Mouse (Mus musculus) erythroid progenitor cell, adult 5-6 weeks (primary cell): ENCODE measurements around the gene Il21. TPM values are rescaled to one million over a fixed set of nuclear protein-coding genes. Genes with fewer than 3 reads are reported as not detected.

Experiments used
- ATAC-seq: replicated peaks from 2 replicates; pipeline ENCODE4 v1.8.0; 2016; ENCODE audit warnings: moderate number of reproducible peaks, mild to moderate bottlenecking, moderate TSS enrichment, inconsistent platforms; ENCODE audit not compliant: poor library complexity, low FRiP score, severe bottlenecking
- total RNA-seq, 2 experiments: library from RNA; stranded (forward) in 1 of 2; stranded (reverse) in 1 of 2; fragments of 150-400 nt in 1 of 2; fragments of 186-747, 209-891 nt in 1 of 2; gene quantifications; 2 replicates each; pipeline versions ENCODE4 v1.2.3 to v1.2.4; 2015 to 2017; ENCODE audit warnings: low replicate concordance in 2 of 2

Il21 gene
- total RNA-seq (2015; ENCODE audit: low replicate concordance) (not detected in 2 replicates), total RNA-seq (2017; ENCODE audit: low replicate concordance) (not detected in 2 replicates)

GRCm38 (mm10) chr3:37232586-37233222 lies at the start of gene Il21:
Gene Il21 (minus strand): TSS chr3:37232636.
- ATAC-seq: no peak

DNA sequence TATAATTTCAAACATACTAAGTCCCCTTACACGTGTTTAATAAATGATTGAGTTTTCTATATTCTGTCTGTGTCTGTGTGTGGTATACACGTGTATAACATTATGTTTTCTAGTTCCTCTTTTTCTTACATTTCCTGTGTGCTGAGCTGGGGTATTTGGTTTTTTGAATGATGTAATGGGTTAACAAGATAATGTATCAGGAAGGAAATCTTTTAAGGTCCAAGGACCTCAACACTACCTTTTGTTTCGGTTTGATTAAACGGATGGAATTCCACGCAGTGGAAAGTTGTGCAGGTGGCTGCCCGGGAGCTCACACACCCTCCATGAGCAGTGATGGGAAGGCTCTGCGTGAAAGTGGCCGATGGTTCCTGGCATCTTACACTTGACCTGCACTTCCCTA lies 48.4 kb upstream of the Il21 start:
- ATAC-seq: no peak

DNA sequence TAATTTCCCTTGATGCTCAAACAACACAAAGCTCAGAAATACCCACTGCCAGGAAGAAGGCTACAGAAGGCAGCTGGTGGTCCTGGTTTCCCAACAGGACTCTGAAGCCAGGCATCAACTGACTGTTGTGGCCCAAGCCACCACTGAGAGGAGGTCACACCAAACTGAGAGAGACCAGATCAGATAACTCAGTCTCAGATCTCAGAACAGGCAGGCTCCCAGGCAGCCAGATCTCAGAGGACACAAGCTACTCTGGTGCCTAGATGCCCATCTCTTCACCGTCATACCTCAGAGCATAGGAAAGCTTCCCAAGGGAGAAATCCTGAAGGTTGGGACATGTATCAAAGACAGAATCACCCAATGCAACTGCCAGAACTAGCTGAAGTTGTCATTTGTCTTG lies 47.8 kb upstream of the Il21 start:
- no peak for ATAC-seq

GRCm38 (mm10) chr3:37274661-37275060 lies 42.2 kb upstream of the Il21 start:
- ATAC-seq: no peak

DNA sequence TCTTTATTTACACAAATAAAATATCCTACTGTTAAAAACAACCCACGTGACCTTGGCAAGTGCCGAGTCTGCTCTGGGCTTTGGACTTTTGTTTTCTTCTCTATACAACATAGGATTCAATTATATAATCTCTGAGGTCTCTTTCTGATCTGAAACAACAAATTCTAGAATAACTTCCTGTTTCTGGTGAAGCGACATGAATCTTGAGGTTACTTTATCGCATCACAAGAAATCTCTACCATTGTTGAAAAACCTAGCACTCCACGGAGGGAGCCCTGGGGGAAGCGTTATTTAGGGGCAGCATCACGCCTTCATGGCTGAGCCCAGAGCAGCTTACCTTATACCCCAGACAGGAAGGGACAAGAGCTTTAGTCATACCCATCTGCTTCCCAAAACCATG lies 40.7 kb upstream of the Il21 start:
- no peak for ATAC-seq

- ATAC-seq: no peak
Measured at GRCm38 (mm10) chr3:37271209-37271608, 38.8 kb upstream of the Il21 start.

DNA sequence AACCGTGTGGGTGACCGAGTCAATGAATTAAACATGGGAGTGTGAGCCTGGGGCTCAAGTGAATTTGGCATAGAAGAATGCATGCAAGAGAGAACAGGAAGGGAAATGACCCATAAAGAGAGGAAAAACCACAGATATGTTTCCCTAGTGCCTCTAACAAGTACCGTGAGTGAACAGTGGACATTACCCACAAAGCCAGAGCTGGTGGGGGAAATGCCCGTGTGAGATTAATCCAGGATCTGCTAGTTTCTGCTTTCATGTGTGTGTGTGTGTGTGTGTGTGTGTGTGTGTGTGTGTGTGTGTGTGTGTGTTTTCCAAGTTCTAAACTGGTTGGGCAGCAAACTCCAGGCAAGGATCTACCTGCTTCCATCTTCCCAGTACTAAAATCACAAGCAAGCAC lies 37.5 kb upstream of the Il21 start:
- no peak for ATAC-seq

- ATAC-seq: no peak
Measured at GRCm38 (mm10) chr3:37268338-37268737, 35.9 kb upstream of the Il21 start.

- ATAC-seq: peak; percentile 49; the same call in 1 of the 2 replicates
Measured at GRCm38 (mm10) chr3:37259331-37259999, 27.0 kb upstream of the Il21 start.

DNA sequence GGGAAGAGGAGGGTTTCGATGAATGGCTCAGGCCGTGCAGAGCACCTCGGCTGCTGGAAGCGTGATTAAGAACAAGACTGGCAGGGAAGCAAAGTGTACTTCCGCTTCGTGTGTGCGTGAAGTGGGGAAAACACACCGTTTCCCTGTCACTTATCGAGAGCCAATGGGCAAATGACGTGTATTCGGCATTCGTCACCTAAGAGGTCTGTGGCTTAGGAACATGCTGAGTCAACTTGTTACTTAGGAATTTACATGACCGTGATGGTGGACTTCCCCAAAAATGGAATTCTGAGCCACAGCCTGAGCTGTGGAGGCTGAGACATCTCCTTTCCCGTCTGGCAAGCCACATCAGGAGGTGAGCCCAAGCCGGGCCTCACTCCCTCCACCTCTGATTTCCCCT lies 25.3 kb upstream of the Il21 start:
- no peak for ATAC-seq

- ATAC-seq: no peak
Measured at GRCm38 (mm10) chr3:37250967-37251366, 18.5 kb upstream of the Il21 start.

DNA sequence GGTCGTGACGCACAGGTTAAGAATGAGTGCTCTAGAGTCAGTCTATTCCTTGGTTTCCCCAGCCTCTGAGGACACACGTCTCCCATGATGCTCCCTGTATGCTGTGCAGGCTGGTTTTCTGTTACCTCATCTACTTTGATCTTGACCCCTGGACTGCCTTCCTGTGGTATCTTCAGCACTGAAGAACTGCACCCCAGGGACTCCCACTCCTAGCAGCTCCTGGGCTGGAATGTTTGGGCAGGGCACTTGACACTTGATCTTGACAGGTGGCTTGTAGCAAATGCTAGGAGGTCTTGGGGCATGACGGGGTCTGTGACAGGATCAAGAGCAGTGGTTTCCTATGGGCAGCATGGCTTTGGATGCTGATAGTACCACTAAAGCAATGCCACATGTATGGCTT lies 2.6 kb upstream of the Il21 start:
- ATAC-seq: no peak

GRCm38 (mm10) chr3:37231153-37231552 lies 1.3 kb downstream of the Il21 start:
- no peak for ATAC-seq

- ATAC-seq: no peak
Measured at GRCm38 (mm10) chr3:37229082-37229829, 3.2 kb downstream of the Il21 start.

DNA sequence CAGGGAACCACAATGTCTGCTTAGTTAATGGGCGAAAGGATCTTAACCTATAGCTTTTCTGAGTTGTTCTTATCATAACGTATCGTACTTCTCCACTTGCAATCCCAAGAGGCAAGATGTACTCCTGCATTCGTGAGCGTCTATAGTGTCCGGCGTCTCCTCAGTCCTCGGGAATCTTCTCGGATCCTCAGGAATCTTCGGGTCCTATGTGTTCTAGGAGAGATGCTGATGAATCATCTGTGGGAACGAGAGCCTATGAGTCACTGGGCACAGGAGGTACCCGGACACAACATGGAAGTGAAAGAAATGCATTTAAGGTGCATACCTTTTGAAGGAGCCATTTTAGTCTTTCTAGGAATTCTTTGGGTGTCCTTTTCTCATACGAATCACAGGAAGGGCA lies 7.3 kb downstream of the Il21 start:
- ATAC-seq: no peak

- no peak for ATAC-seq
Measured at GRCm38 (mm10) chr3:37219071-37219470, 13.4 kb downstream of the Il21 start.

DNA sequence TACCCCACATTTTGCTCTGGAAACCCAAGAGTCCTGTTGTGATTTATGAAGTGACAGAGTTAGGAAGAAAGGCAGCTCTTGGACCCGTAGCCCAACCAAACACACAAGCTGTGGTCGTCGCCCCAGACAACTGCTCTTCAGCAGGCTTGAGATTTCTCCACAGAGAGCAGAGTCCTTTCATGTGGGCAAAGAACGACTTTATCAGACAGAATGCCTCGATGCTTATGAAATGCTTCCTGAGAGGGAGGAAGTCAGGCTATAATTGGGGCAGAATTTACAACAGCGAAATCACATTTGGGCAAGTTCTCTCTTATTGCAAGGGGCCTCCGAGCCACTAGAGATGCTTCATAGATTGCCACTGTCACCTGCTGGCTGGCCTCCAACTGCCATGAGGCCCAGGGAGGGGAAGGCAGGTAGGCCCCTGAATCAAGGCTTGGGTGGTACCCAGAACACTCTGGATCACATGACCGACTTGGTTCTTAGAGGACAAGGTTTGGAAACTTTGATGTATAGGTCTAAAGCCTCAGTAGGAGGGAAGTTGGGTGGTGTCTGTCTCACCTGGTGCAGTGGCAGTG lies 27.1 kb downstream of the Il21 start:
- no peak for ATAC-seq

- no peak for ATAC-seq
Measured at GRCm38 (mm10) chr3:37204556-37204955, 27.9 kb downstream of the Il21 start.

- ATAC-seq: peak; percentile 63; the same call in 1 of the 2 replicates
Measured at GRCm38 (mm10) chr3:37203984-37204428, 28.4 kb downstream of the Il21 start.

GRCm38 (mm10) chr3:37202856-37203255 lies 29.6 kb downstream of the Il21 start:
- ATAC-seq: no peak
